Mouse (Mus musculus) MN1 (cell line): ENCODE results near the gene Fcho2.

Experiments
- DNase-seq: peaks from one replicate; pipeline ENCODE4 v3.0.0-alpha.2; 2016; ENCODE audit warnings: low spot score

Fcho2 gene

DNA sequence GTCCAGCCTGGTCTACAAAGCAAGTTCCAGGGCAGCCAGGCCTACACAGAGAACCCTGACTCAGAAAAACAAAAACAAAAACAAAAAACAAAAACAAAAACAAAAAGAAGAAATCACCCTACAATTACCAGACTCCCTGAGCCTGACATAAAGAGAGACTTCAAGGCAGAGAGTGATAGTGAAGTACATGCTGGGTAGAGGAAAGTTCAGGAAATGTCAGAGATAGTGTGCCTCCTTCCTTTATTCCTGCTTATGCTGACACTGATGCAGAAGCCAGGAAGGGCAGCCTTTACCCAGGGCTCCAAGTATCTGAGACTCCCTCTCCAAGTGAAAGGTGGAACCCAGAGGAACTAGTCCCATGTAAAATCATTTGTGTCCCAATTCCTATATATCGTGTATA is 10.8 kb downstream of the Fcho2 start:
- DNase-seq: no peak

DNA sequence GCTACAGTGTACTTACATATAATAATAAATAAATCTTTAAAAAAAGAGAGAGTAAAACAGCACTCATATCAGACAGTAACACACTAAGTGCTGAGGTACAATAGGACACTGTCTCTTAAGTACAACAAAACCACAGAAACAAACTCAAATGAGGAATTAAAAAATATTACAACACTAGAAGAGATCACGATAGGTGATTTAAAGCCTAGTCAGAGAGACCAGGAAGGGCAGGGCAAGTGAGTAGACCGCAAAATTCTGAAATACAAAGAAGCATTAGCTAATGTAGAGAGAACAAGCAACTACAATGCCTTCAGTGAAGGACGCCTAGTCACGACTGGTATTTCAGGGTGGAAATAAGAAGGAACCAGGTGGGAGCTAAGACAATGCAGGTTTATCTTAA is 11.6 kb downstream of the Fcho2 start:
- no peak for DNase-seq

DNA sequence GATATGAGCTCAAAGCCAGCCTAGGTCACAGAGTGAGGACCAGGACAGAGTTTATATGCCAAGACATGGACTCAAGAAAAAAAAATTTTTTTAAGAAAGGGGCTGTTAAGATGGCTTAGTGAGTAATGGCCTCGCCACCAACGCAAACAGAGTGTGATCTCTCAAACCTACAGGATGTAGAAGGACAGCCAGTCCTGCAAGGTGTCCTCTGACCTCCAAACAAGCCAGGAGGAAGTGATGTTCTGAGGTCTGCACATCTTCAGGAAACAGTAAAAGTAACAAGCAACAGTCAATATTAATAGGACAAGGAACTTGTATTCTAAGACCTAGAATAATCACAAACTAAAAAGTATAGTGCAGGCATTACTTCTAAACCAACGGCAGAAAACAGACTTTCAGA is 12.3 kb downstream of the Fcho2 start:
- DNase-seq: no peak

DNA sequence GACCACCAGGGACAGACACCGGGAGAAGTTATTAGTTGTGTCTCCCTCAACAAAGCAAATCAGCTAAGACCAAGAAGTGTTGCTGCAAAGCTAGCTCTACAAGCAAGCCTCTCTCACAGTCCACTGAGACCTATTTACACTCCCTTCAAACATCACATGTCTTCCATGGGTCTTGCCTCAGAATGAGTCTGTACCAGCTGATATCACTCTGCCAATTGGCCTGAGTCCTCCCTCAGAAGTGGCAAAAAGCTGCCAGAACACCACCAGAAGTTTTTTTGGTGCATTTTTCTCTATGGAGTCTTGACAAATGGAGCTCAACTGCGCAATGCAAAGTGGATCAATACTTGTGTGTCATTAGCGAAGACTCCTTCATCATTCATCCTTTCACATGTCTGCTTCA is 19.7 kb downstream of the Fcho2 start:
- DNase-seq: no peak

DNA sequence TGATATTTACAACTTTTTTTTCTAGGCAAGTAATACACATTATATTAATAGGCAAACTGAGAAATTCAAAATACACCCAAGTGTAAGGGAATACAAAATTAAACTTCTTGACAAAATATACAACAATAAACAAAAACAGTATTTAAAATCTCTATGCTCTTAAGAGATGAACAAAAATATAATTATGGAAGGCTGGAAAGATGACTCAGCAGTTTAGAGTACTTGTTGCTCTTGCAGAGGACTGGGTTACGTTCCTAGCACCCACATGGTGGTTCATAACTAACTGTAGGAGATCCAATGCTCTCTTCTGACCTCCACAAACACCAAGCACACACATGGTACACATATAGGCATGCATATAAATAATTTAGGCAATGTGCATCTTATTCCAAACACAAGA is 22.4 kb downstream of the Fcho2 start:
- DNase-seq: no peak

DNA sequence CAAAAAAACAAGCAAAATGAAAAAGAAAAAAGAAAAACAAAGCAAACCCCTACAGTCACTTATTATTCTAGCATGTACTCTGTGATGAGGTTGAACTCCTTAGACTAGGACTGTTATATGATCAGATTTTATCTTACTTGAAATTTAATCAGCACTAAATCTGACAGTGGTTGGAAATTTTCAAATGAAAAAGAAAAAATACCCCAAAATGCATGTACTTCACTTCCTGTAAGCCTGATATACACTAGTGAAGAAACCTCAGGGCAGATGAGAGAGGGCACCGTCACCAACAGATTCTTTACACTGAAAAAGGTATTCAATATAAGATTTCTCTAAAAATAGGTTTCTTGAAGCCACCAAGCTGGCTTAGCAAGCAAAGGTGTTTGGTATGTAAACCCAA is 23.6 kb downstream of the Fcho2 start:
- DNase-seq: no peak

DNA sequence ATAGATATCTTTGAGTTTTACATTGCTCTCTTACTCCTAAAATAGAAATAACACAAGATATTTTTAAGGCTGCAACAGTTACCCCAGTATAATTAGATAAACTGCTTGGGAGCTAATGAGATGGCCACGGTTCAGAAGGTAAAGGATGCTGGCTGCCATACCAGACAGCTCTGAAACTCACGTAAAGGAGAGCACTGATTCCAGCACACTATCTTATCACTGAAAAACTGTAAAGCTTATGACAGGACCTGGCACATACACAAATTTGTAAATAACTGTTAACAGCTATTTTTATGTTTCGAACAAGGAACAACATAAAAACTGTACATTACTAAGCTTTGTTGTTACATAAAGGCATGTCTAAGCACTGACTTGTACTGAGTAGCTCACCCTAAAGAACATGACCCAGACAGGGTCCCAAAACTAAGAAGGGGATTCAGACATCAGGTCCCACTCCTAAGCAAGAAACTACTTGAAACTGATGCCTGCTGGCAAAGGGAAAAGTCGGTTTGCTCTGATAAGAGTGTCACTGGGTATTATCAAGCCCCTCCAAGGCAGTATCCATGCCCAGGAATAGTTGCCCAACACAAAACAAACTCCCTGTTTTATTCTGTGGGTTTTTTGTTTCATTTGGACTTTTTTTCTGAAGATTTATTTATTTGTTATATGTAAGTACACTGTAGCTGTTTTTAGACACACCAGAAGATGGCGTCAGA is 28.1 kb downstream of the Fcho2 start:
- DNase-seq: no peak

DNA sequence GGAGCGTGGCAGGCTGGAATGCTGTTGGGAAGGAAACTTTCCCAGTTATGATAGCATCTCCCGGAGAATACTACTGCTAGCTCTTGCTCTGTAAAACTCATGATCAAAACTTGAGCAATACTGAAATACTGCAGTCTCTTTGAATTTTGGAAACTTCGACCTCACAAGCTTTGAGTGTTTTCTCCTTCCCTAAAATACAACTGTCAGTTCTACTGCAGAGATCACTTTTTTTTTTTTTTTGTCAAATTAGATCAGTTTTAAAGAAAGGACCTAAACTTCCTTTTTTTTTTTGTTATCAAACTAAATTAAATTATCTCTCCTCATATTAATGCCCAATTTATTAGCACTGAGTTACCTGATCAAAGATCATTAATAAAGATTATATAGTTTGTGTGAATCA is 37.3 kb downstream of the Fcho2 start:
- DNase-seq: no peak

DNA sequence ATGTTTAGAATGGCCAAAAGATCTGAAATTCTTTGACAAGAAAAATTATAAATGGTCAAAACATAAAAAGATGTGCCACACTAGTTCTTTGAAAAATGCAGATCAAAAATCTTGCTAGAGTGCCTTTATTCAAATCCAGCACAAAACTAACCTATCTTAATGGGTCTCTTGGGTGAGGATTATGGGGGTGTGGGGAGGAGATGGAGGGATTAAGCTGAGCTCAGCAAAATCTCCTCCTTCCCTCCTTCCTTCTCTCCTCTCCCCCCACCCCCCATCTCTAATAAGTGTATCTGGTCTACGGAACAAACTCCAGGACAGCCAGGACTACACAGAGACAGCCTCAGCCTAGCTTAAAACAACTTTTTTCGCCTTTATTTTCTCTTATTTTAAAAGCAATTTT is 43.8 kb downstream of the Fcho2 start:
- no peak for DNase-seq

DNA sequence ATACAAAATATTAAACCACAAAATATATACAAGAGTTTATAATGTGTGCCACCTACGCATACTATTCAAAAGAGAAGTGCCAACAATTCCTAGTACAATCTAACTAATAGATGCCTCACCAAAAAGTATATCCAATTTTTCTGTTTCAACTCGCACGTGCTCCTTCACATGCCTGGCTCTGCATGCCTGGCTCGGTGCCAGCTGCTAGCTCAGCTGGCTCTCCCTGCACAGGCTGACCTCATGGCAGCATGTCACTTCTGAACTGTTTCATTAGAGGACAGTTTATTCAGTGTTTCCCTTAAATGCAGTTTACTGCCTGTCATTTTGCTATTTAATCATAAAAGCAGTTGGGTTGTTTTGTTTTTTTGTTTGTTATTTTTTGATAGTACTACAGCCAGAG is 46.9 kb downstream of the Fcho2 start:
- peak; percentile 86 for DNase-seq

DNA sequence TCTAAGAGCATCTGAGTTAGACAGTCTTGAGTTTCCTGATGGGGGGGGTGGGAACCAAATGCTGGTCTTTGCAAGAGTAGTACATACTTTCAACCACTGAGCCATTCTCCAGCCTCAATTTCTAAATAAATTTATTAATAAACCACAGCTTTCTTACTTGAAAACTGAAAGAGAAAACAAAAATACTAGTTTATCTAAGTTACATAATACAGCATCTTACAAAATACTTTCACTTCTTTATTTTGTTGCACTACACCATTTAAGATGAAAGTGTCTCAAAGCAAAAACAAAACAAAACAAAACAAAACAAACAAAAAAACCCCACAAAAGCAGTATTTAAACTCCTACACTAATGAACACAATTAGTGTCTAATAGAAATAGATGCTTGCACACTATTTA is 53.5 kb downstream of the Fcho2 start:
- DNase-seq: no peak

DNA sequence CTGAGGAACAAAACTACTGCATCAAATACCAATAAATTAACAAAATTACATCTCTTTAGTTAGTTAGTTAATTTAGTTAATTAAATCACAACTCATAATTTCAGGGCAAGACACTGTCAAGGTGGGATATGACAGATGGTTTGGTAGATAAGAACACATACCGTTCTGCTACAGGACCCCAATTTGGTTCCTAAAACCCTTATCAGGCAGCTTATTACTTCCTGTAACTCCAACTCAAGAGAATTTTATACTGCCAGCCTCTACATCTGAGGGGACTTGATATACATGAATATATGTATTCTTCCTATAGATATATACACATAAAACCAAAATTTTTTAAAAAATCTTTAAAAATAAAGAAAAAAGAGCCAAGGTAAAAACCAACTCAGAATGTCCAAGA is 59.4 kb downstream of the Fcho2 start:
- no peak for DNase-seq

DNA sequence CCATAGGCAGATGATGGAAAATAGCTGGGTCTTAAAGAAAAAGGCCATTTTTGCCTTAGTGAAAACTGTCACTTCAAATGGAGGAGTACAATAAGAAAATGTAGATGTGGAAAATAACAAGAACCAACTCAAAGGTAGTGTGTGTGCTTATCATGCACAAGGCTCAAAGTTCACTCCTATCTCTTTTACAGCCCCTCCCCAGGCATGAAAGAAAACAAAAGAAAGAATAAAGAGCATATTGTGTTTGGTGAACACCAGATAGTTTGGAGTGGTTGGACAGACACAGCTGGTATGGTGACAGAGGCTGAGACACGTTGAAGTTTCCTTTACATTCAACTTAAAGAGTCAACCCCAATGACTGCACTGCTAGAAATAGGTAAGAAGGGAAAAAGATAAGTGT is 70.6 kb downstream of the Fcho2 start:
- DNase-seq: no peak

DNA sequence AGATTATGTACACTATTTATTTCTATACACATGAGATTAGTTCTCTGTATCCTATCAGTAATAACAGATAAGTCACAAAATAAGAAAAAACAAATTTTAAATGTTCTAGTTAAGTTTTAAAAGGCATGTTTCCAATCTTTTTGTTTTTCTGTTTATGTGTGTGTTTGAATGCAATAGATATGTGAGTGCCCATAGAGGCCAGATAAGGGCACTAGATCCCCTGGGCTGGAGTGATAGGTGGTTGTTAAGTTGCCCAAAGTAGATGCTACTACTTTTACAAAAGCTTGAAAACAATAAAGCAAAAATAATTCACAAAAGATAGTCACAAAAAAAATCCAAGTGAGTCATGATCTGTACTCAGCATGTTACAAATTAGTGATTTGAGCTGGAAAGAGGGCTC is 71.4 kb downstream of the Fcho2 start:
- DNase-seq: no peak

DNA sequence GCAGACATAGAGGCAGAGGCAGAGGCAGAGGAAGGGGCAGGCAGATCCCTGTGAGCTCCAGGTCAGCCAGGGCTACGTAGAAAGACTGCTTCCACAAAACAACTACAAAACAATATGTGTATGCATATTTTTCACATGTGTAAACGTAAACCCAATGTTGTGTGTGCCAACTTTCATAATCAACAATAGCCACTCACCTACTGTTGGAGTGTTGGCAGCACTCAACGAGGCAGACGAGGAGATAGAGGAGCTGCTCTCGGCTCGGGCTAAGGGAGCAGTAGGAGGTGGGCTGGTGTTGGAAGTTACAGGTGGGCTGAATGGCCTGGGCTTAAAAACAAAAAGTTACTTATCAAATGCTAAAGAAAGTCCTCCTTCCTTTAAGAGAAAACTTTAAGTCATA is 72.0 kb downstream of the Fcho2 start:
- no peak for DNase-seq

DNA sequence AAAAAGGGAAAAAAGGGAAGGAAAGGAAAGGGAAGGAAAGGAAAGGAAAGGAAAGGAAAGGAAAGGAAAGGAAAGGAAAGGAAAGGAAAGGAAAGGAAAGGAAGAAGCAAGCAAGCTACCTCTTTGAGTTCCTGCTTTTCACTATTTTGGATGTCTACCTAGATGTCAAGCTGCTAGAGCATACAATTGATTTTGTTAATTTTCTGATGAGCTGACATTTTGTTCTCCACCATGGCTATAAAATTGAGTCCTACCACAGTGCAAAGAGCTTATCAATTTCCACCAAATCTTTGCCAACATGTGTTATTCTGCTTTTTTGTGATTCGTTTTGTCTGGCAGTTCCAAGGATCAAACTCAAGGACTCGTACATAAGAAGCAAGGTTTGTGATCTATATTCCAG is 77.0 kb downstream of the Fcho2 start:
- DNase-seq: no peak

DNA sequence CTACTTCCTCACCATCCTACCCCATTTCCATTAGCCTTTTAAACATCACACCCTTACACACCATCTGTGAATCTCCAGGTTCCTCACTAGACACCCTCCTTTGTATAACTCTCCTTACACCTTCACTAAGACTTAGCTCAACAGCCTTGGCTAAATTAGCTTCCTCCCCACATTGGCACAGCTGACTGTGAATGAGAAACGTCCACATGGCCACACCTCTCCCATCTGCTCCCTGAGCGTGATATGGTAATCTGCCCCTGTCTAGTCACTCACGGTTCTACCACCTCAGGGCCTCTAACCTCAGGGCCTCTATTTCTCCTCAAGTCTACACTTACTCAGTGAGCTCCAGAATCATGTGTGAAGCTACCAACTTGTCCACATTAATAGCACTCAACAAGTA is 82.0 kb downstream of the Fcho2 start:
- DNase-seq: no peak

DNA sequence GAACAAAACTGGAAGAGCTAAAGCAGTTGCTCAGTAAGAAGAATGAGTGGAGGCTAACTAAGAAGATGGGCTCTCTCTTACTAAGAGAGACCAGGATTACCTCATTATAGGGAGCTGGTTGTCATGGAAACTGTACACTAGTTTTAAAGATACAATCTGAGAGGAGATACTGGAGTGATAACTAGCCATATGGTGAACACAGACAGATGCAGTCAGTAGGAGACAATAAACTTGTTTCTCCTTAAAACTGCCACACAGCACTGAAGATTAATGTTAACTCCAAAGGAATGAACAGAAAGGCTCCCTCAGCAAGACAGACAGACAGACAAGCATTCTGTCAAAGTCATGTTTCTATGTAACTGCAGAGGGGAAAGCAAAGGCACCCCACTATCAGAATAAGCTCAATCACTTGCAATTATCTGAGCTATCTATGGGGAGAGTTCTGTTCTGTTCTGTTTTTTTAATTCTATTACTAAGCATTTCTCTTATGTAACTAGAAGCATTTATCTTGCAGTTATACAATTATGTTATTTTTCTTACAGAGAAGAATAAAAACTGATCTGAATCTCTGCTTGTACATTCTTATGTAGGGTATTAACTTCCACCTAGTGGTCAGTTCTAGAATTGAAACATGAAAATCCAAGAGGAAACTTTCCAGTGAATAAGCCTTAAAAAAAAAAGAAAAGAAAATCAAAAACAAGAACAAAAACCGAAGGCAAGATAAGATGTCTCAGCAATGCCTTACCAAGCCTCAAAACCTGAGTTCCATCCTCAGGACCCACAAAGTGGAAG is 85.8 kb downstream of the Fcho2 start:
- peak; percentile 51 for DNase-seq

DNA sequence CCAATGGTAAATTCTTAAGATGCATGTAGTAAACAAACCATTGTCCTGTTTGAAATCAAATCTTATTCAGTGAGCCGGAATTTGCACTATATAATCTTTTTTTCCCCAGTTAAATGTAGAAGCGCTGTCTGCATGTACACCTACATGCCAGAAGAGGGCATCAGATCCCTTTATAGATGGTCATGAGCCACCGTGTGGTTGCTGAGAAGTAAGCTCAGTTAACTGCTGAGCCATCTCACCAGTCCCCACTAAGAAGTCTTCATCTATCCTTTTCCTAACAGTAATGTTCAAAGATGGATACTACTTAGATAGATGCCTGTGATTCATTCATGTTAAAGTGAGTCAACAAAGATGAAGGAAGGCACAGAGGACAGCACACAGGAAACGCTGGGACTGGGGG is 88.8 kb downstream of the Fcho2 start:
- DNase-seq: peak; percentile 41

DNA sequence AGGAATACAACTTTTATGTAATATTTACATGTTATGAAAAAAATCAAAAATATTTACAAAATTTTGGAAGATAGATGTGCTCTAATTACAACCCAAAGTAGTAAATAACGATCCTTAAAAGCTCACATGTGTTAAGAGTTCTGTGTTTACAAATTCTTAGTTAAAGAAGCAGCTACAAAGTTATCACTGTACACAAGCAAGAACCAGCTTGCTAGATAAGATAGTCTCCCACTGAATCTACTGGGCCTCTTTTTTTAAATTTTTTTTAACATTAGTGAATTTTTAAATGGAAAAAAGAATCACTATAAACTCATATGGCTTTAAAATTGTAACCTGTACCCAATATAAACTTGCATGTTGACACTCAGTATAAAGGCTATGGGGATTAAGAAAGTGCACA is 91.8 kb downstream of the Fcho2 start:
- DNase-seq: no peak

DNA sequence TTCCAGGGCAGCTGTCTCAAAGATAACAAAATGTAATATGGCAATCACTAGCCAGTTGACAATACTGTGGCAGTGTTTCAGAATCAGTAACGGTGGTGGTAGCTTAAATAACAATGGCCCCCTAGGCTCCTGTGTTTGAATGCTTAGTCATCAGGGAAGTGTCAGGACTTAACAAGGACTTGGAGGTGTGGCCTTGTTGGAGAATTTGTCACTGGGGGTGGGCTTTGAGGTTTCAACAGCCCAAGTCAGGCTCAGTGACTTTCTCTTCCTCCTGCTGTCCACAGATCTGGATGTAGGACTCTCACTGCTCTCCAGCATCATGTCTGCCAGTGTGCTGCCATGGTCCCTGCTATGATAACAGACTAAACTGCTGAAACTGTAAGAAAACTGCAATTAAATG is 93.0 kb downstream of the Fcho2 start:
- DNase-seq: no peak

DNA sequence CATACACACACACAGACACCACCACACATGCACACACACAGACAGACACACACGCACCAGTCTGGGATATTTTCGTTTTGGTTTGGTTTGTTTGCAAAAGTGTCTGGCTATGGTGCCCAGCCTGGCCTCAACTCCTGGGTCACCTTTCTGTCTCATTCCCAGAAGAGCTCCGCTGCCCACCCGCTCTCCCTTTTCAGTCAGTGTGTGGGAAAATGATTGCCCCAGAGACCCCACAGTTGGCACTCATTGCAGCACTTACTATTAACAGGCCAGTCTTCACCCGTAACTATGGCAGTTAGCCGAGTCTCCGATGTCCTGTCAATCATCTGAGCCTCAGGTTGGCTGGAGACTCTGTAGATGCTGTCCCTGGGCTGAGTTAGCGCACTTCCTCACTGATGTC is 99.1 kb downstream of the Fcho2 start:
- DNase-seq: no peak

DNA sequence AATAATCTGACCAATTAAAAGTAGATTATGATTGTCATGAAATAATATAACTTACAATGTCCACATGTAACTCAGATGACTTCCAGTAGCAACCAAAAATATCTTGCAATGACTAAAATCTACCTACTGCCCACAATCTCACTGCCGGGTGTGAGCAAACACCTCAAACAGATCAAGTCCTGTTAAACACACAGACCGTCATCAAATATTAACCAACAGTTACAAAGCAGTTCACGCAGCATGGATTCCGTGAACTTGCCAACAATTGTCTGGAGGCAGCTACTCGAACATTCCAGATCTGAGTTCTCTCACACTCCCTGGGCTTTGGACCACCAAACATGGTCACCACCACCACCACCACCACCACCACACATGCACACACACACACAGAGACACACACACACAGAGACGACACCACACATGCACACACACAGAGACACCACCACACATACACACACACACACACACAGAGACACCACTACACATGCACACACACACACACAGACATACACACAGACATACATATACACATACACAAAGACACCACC is 99.7 kb downstream of the Fcho2 start:
- no peak for DNase-seq

DNA sequence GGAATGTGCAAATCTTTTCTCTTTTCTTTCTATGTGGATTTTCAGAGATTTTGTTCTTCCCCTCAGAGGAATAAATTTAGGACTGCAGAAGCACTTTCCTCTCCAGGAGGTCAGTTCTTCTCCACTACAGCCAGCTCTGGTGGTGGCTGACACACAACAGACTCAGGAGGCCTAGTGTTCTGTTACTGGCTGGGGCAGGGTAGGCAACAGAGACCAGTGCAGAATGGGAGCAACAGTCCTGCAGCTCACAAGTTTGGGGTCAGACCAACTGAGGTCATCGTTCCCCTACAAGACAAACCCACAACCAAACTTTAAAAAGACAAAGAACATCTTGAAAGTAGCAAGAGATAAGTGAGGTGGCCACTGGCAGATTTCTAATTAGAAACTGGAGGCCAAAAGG is 104.6 kb downstream of the Fcho2 start:
- no peak for DNase-seq
